Mouse (Mus musculus) cerebellum, postnatal 10 days (tissue): ENCODE results near the gene Zfp626.
"Not testable (repeated sequence)": the region's sequence is repeated elsewhere in the genome, so short reads cannot be mapped to it uniquely, and the experiment has no call there.

Experiments used
- DNase-seq, 2 experiments: peaks; one replicate each; pipeline ENCODE4 v3.0.0; 2021; ENCODE audit warnings: mixed read lengths in 2 of 2

Zfp626 gene

DNA sequence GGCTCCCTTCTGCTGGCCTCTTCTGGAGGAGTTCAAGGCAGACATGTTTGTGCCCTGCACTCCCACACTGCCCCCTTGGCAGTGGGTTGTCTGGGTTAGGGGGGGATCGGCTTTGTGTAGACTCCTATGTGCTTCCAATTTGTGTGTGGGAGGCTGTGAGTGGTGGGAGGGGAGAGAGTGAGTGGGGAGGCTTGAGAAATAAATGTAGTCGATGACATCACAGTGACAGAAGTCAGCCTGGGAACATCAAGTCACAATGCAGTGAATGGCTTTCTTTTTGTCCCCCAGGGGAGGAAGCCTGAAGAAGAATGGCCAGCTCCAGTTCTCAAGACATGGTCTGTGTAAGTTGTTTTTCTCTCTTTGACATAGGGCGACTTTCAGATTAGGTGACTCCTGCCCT lies at the start of gene Zfp626:
Zfp626 (plus strand) TSS at position 301 of the 400 bp plus-strand sequence.
- DNase-seq: not testable (repeated sequence)

DNA sequence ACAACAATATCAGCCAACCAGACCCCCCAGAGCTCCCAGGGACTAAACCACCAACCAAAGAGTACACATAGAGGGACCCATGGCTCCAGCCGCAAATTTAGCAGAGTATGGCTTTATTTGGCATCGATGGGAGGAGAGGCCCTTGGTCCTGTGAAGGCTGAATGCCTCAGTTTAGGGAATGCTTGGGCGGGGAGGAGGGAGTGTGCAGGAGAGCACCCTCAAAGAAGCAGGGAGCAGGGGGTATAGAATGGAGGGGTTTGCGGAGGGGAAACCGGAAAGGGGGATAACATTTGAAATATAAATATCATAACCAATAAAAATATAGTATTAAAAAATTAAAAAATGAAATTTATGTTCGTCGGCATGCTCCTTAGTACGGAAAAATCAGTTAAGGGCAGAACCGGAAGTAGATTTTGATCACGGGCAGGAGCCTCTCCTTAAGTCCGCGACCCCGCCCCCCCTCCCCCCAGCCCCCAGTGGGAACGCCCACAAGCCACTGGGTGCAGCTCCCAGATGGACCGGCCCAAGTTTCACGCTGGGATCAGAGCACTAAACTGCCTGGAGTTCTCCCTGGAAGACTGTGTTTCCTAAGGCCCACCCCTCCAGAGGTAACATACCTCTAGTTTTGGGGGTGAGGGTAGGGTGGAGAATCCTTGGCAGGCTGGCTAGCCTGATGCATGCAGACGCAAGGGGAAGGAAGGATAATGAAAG lies 41.7 kb upstream of the Zfp626 start:
- DNase-seq: peak in 1 of 2 experiments; percentile 8

DNA sequence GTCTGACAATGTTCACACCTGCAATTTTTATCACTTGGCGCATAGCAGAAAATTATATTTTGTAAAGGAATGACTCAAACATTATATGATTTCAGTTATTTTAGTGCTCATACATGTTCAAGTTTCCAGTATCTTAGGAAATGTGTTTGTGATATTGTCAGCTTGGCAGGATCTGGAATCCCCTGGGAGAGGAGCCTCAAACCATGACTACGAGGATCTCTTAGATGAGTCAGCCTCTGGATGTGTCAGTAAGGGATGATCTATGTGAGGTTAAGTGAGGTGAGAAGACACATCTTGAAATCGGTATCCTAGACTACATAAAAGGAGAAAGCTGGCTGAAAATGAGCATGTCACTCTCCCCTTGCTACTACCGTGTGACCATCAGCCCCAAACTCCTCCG lies 17.7 kb upstream of the Zfp626 start:
- no peak for DNase-seq

DNA sequence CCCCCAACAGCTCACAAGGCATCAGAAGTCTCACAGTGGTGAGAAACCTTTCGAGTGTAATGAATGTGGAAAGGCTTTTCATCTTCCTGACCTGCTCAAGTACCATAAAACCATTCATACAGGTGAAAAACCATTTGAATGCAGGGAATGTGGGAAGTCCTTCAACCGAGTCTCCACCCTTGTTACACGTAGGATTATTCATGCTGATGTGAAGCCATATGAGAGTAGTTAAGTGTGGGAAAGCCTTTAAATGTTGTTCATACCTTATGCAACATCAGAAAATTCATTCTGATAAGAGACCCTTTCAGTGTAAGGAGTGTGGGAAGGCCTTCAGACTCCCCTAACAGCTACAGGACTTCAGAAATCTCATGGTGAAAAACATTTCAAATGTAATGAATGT lies 13.1 kb upstream of the Zfp626 start:
- not testable (repeated sequence) for DNase-seq

GRCm38 (mm10) chr7:27794566-27794965 lies 12.4 kb upstream of the Zfp626 start:
- no peak for DNase-seq

- DNase-seq: no peak
Observed at GRCm38 (mm10) chr7:27797906-27798811, 8.8 kb upstream of the Zfp626 start.

GRCm38 (mm10) chr7:27801137-27801536 lies 5.9 kb upstream of the Zfp626 start:
- DNase-seq: peak; percentile 25 to 26

DNA sequence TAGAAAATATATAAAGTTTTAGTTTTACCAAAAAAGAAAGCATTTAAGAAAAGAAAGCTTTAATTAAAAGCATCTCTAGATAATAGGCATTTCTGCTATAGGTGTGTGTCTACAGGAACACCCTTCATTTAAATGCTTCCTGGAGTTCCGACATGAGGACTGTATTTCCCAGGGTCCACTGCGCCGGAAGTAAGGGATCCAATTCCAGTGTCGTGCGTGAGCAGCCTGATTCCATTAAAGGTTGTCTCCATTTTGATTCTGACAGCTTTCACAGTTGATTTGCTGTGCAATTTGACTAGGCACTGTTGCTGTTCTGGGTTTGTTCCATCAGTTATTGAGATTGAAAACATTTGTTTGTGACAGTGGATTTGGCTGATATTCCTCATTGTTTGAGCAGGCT lies 4.0 kb upstream of the Zfp626 start:
- no peak for DNase-seq

- DNase-seq: peak; percentile 77 to 80
Observed at GRCm38 (mm10) chr7:27804297-27805030, 2.5 kb upstream of the Zfp626 start.

DNA sequence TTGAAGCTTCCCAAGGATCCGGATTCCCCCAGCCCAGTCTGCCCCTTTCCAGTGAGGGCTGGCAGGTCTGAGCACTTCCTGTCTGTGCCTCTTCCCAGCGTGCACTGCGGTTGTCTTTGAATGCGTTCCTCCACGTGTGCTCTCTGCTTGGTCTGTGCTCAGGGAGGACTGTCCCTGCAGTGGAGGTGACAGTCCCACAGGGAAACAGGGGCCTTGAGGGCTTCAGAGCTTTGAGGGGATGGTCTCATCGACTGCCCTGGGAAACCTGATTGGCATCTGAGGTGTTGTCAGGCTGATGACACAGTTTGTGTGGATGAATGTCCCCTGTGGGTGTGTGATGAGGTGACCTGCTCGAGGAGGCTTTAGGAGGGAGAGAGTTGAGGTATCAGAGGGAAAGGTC lies 309 bp downstream of the Zfp626 start:
- DNase-seq: not testable (repeated sequence)

- DNase-seq: no peak
Observed at GRCm38 (mm10) chr7:27818526-27819110, 11.6 kb downstream of the Zfp626 start.

DNA sequence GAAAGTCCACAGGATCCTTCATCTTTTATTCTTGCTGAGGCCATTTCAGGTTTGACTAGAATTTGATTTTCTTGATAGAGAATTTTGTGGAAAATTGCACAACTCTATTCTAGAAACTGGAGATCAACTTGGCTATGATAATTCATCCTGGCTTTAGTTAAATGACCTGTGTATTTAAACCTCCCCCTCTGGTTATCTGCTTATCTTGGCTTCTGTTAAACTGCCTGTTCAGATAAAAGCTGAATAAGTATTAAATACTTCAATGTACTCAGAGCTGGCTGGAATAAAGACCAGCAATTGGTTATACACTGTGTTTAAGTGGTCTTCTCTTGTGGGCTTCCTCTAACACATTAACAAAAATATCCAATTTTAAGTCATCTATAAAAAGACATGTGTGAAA lies 15.6 kb downstream of the Zfp626 start:
- no peak for DNase-seq

GRCm38 (mm10) chr7:27834131-27834530 lies 27.1 kb downstream of the Zfp626 start:
- DNase-seq: no peak

- DNase-seq: peak; percentile 17 to 42
Observed at GRCm38 (mm10) chr7:27837896-27838295, 30.9 kb downstream of the Zfp626 start.

DNA sequence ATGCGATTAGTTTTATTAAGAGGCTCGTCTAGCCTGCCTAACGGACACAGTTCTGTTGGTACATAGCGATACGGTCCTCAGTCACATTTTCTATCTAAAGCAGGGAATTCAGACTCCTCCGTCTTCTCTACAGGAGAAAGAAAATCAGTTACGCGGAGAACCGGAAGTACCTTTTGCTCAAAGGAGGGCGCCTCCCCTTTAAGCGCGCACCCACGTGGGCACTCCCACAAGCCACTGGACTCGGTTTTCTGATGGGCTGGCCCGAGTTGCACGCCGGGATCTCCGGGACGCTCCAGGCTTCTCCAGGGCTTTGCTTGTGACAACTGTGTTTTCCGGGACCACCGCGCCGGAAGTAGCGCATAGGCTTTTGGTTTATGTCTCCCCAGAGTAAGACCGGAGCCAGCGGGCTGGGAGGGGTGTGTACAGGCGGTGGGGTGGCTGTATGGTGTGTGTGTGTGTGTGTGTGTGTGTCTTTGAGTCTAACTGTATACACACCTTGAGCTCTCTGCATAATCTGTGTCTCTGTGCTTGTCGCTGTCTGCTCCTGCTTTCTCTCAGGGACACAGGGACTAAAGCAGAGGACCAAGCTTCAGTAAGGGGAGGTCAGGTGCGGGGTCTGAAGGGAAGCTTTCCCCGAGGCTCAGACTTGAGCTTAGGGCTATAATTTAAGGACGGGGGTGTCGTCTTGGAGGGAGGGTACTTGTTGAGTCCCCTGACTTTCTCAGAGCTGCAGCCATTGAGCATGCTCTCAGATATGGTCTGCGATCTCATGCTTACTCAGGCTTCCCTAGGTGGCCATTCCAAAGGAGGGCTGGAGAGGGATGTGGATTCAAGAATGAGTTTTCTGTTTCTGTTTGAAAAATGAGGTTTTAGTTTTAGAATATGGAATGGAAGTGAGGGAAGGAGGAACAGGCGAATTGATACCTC lies 31.6 kb downstream of the Zfp626 start, which contains the start of gene Zfp59:
Zfp59 (plus strand) TSS at position 285 of the 927 bp plus-strand sequence.
- peak; percentile 90 to 94 for DNase-seq

DNA sequence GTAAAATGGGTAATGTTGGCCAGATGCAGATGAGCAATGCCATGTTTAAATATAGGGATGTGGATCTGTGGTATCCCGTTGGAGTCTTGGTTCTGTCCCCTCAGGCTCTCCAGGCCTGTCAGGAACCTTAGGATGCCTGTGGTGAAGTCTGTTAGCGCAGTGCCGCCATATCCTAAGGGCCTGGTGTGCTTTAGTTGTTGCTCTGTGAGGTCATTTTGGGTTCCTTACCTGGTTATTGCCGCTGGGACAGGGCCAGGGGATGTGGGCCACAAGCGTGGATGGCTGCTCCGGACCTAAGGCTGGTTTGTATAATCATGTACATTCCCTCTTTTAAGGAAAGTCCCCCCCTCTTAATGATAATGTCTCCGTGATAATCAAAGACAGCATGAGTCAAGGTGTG lies 32.6 kb downstream of the Zfp626 start:
- no peak for DNase-seq

DNA sequence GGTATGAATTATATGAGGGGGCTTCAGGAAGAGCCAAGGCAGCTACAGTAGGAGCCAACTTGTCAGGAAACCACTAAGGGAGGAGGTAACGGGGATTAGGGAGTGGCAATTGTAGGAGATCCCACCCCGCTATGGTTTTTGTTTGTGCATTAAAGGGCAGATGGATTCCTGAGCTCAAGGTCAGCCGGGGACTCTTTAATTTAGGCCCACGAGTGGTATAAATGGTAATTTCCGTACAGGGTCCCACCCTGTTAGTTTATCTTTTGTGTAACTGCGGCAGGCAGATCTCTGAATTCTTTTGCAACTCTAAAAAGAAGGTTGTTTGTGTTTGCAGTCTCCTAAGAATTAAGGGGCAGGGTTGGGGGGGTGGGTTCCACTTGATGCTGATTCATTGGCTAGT lies 33.1 kb downstream of the Zfp626 start:
- DNase-seq: no peak

DNA sequence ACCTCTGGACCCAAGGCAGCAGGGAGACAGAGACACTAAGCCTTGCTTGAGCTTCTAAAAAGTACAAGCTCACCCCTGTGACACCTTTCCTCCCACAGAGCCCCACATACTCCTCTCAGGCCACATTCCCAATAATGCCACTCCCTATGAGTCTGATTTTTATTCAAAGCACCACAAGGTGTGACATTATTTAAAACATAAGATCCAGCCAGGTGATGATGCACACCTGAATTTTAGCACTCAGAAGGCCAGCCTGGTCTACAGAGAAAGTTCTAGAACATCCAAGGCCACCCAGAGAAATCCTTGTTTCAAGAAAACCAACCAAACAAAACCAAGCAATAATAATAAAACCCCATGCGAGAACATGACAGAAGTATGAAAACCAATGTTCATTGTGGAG lies 50.2 kb downstream of the Zfp626 start, which contains the start of gene Zfp607a:
Zfp607a (plus strand) TSS at position 301 of the 400 bp plus-strand sequence.
- DNase-seq: no peak

GRCm38 (mm10) chr7:27859301-27860251 lies 52.6 kb downstream of the Zfp626 start:
- DNase-seq: peak; percentile 62 to 67
